Mouse (Mus musculus) CH12.LX (cell line): ENCODE measurements around the gene Dynll2. TPM values are rescaled to one million over a fixed set of nuclear protein-coding genes. Genes with fewer than 3 reads are reported as not detected.
A peak's percentile ranks its signal among the peaks of the same experiment; 100 is the strongest.

ENCODE experiments used
- DNase-seq: peaks from one replicate; pipeline ENCODE4 v3.0.0-alpha.2; 2013; ENCODE audit errors: extremely low read depth
- H3K27ac ChIP-seq: 2 replicates; pipeline ENCODE4 v1.5.1; 2012; ENCODE audit warnings: low read depth, mild to moderate bottlenecking, control low read depth, moderate library complexity; ENCODE audit not compliant: insufficient read depth
- H3K27me3 ChIP-seq: replicated peaks from 2 replicates; pipeline ENCODE3; 2012; ENCODE audit warnings: inconsistent platforms
- H3K36me3 ChIP-seq, 2 experiments: replicated peaks in 1 of 2; 2 replicates each; pipeline versions ENCODE3 to v1.6.1; 2012; ENCODE audit warnings: inconsistent platforms in 1 of 2, low read length in 1 of 2, mild to moderate bottlenecking in 1 of 2, mixed read lengths in 1 of 2, moderate library complexity in 1 of 2; ENCODE audit not compliant: control insufficient read depth in 1 of 2, insufficient read depth in 1 of 2
- H3K4me1 ChIP-seq, 2 experiments: 2 replicates each; pipeline ENCODE4 v1.6.1; 2012; ENCODE audit warnings: inconsistent platforms in 1 of 2, moderate library complexity in 1 of 2; ENCODE audit not compliant: insufficient read depth in 2 of 2, control insufficient read depth in 1 of 2
- H3K4me2 ChIP-seq: 2 replicates; pipeline ENCODE4 v1.6.1; 2012; ENCODE audit warnings: low read depth, mild to moderate bottlenecking, control low read depth; ENCODE audit not compliant: poor library complexity, insufficient read depth, severe bottlenecking
- H3K4me3 ChIP-seq, 3 experiments: fragments of 150-350 bp in 1 of 3; sonication (generic) in 1 of 3; replicated peaks in 1 of 3; 2 replicates each; pipeline versions ENCODE3 to v1.5.1; 2011 to 2012; ENCODE audit warnings: low read depth in 2 of 3, low read length in 2 of 3, mild to moderate bottlenecking in 2 of 3, moderate library complexity in 2 of 3, control low read depth in 1 of 3, improper control_type of control experiment in 1 of 3, inconsistent platforms in 1 of 3, mixed read lengths in 1 of 3; ENCODE audit not compliant: poor library complexity in 1 of 3
- H3K79me2 ChIP-seq: replicated peaks from 2 replicates; pipeline ENCODE4 v1.6.1; 2012; ENCODE audit warnings: mild to moderate bottlenecking, moderate library complexity; ENCODE audit not compliant: control insufficient read depth, poor library complexity, insufficient read depth, severe bottlenecking; ENCODE audit errors: extremely low read depth
- H3K9ac ChIP-seq: 2 replicates; pipeline ENCODE4 v1.6.1; 2012; ENCODE audit warnings: low read depth, mild to moderate bottlenecking, control low read depth, moderate library complexity; ENCODE audit not compliant: insufficient read depth
- H3K9me3 ChIP-seq: replicated peaks from 2 replicates; pipeline ENCODE3; 2012; ENCODE audit warnings: low read length, inconsistent platforms, mixed read lengths
- BHLHE40 ChIP-seq: IDR thresholded peaks from 2 replicates; pipeline ENCODE4 v1.6.1; 2011; ENCODE audit warnings: mild to moderate bottlenecking, low read depth, low read length, improper control_type of control experiment
- CHD1 ChIP-seq: IDR thresholded peaks from 2 replicates; pipeline ENCODE4 v1.6.1; 2012; ENCODE audit warnings: low read depth, low read length, improper control_type of control experiment, inconsistent platforms
- CHD2 ChIP-seq: IDR thresholded peaks from 2 replicates; pipeline ENCODE4 v1.6.1; 2011; ENCODE audit warnings: low read length, improper control_type of control experiment
- CTCF ChIP-seq, 2 experiments: IDR thresholded peaks in 1 of 2; conservative IDR thresholded peaks in 1 of 2; 2 replicates each; pipeline ENCODE4 v1.5.1; 2011 to 2012; ENCODE audit warnings: low read depth in 2 of 2, low read length in 2 of 2, improper control_type of control experiment in 1 of 2, inconsistent platforms in 1 of 2, mild to moderate bottlenecking in 1 of 2, moderate library complexity in 1 of 2
- EP300 ChIP-seq: IDR thresholded peaks from 2 replicates; pipeline ENCODE4 v1.6.1; 2011; ENCODE audit warnings: low read length, improper control_type of control experiment
- ETS1 ChIP-seq: conservative IDR thresholded peaks from 2 replicates; pipeline ENCODE4 v1.6.1; 2012; ENCODE audit warnings: low read depth, mild to moderate bottlenecking, inconsistent platforms, low read length, improper control_type of control experiment, moderate library complexity
- GABPA ChIP-seq: IDR thresholded peaks from 2 replicates; pipeline ENCODE4 v1.6.1; 2012; ENCODE audit warnings: low read depth, low read length, improper control_type of control experiment, inconsistent platforms; ENCODE audit not compliant: insufficient replicate concordance
- IRF4 ChIP-seq: IDR thresholded peaks from 2 replicates; pipeline ENCODE4 v1.6.1; 2014; ENCODE audit warnings: low read depth, mild to moderate bottlenecking, inconsistent platforms, low read length, improper control_type of control experiment
- JUN ChIP-seq: IDR thresholded peaks from 2 replicates; pipeline ENCODE4 v1.6.1; 2011; ENCODE audit warnings: low read depth, mild to moderate bottlenecking, low read length, improper control_type of control experiment, moderate library complexity; ENCODE audit not compliant: insufficient read depth
- KAT2A ChIP-seq: IDR thresholded peaks from 2 replicates; pipeline ENCODE4 v1.6.1; 2012; ENCODE audit warnings: low read length, improper control_type of control experiment, inconsistent platforms; ENCODE audit not compliant: insufficient replicate concordance
- MAFK ChIP-seq: IDR thresholded peaks from 2 replicates; pipeline ENCODE4 v1.6.1; 2011; ENCODE audit warnings: low read length, improper control_type of control experiment; ENCODE audit not compliant: insufficient replicate concordance
- MAZ ChIP-seq: IDR thresholded peaks from 2 replicates; pipeline ENCODE4 v1.6.1; 2012; ENCODE audit warnings: low read depth, mild to moderate bottlenecking, inconsistent platforms, low read length, improper control_type of control experiment, moderate library complexity
- MEF2A ChIP-seq: IDR thresholded peaks from 2 replicates; pipeline ENCODE4 v1.6.1; 2014; ENCODE audit warnings: low read depth, mild to moderate bottlenecking, inconsistent platforms, low read length, improper control_type of control experiment, borderline replicate concordance
- MXI1 ChIP-seq: IDR thresholded peaks from 2 replicates; pipeline ENCODE4 v1.6.1; 2011; ENCODE audit warnings: mild to moderate bottlenecking, low read depth, low read length, improper control_type of control experiment
- MYC ChIP-seq: IDR thresholded peaks from 2 replicates; pipeline ENCODE4 v1.6.1; 2011; ENCODE audit warnings: low read depth, mild to moderate bottlenecking, improper control_type of control experiment, low read length
- NELFE ChIP-seq: IDR thresholded peaks from 2 replicates; pipeline ENCODE4 v1.6.1; 2011; ENCODE audit warnings: low read depth, low read length, improper control_type of control experiment
- NRF1 ChIP-seq: IDR thresholded peaks from 2 replicates; pipeline ENCODE4 v1.6.1; 2014; ENCODE audit warnings: low read depth, mild to moderate bottlenecking, inconsistent platforms, low read length, improper control_type of control experiment, moderate library complexity
- PAX5 ChIP-seq: IDR thresholded peaks from 2 replicates; pipeline ENCODE4 v1.6.1; 2012; ENCODE audit warnings: low read length, inconsistent platforms, mixed read lengths
- POLR2A ChIP-seq: IDR thresholded peaks from 2 replicates; pipeline ENCODE4 v1.6.1; 2011; ENCODE audit warnings: low read depth, mild to moderate bottlenecking, improper control_type of control experiment, low read length
- POLR2AphosphoS2 ChIP-seq: IDR thresholded peaks from 2 replicates; pipeline ENCODE4 v1.6.1; 2011; ENCODE audit warnings: low read depth, low read length, improper control_type of control experiment
- RAD21 ChIP-seq: IDR thresholded peaks from 2 replicates; pipeline ENCODE4 v1.6.1; 2011; ENCODE audit warnings: low read depth, mild to moderate bottlenecking, low read length, improper control_type of control experiment, moderate library complexity
- SIN3A ChIP-seq: IDR thresholded peaks from 2 replicates; pipeline ENCODE4 v1.6.1; 2012; ENCODE audit warnings: low read length, improper control_type of control experiment, inconsistent platforms
- SMC3 ChIP-seq: IDR thresholded peaks from 2 replicates; pipeline ENCODE4 v1.6.1; 2011; ENCODE audit warnings: low read depth, low read length, improper control_type of control experiment
- TBP ChIP-seq: conservative IDR thresholded peaks from 2 replicates; pipeline ENCODE4 v1.6.1; 2011; ENCODE audit warnings: low read depth, low read length, improper control_type of control experiment
- TCF12 ChIP-seq: IDR thresholded peaks from 2 replicates; pipeline ENCODE4 v1.6.1; 2014; ENCODE audit warnings: low read depth, mild to moderate bottlenecking, inconsistent platforms, low read length, improper control_type of control experiment
- UBTF ChIP-seq: IDR thresholded peaks from 2 replicates; pipeline ENCODE4 v1.6.1; 2012; ENCODE audit warnings: low read depth, mild to moderate bottlenecking, inconsistent platforms, low read length, improper control_type of control experiment, moderate library complexity
- USF1 ChIP-seq: IDR thresholded peaks from 2 replicates; pipeline ENCODE4 v1.6.1; 2014; ENCODE audit warnings: low read depth, mild to moderate bottlenecking, inconsistent platforms, low read length, improper control_type of control experiment
- USF2 ChIP-seq: conservative IDR thresholded peaks from 2 replicates; pipeline ENCODE4 v1.6.1; 2011; ENCODE audit warnings: low read depth, low read length, improper control_type of control experiment
- ZC3H11A ChIP-seq: IDR thresholded peaks from 2 replicates; pipeline ENCODE4 v1.6.1; 2012; ENCODE audit warnings: low read depth, mild to moderate bottlenecking, inconsistent platforms, low read length, improper control_type of control experiment
- ZKSCAN1 ChIP-seq: IDR thresholded peaks from 2 replicates; pipeline ENCODE4 v1.6.1; 2012; ENCODE audit warnings: low read depth, inconsistent platforms, low read length, improper control_type of control experiment, borderline replicate concordance
- ZMIZ1 ChIP-seq: IDR thresholded peaks from 2 replicates; pipeline ENCODE4 v1.6.1; 2012; ENCODE audit warnings: low read depth, mild to moderate bottlenecking, inconsistent platforms, low read length, improper control_type of control experiment
- ZNF384 ChIP-seq: IDR thresholded peaks from 2 replicates; pipeline ENCODE4 v1.6.1; 2012; ENCODE audit warnings: low read depth, low read length, improper control_type of control experiment, inconsistent platforms
- dilution Hi-C: fragments of 300-500 bp; cut with MboI; formaldehyde crosslinking; loops from 2 replicates; pipeline ENCODE4 v1.14.3; 2020; ENCODE audit warnings: low sequenced_read_pairs; ENCODE audit not compliant: extremely low pct_unique_long_range_greater_than_20kb, extremely low pct_ligation_motif_present
- in situ Hi-C: fragments of 300-500 bp; cut with MboI; formaldehyde crosslinking; loops from 3 replicates; pipeline ENCODE4 v1.14.3; 2019; ENCODE audit warnings: low sequenced_read_pairs, low pct_ligation_motif_present, low pct_unique_long_range_greater_than_20kb, mixed read lengths
- polyA plus RNA-seq: library from polyadenylated mRNA; unstranded; fragments of >175 nt; gene quantifications from 2 replicates; pipeline ENCODE4 v1.2.1, GENCODE M21; 2012; ENCODE audit warnings: low read depth; ENCODE audit not compliant: insufficient read length
- total RNA-seq, 2 experiments: library from RNA; depleted of rRNA; stranded (reverse); fragments of 300-350 nt in 1 of 2; fragments of >200 nt in 1 of 2; gene quantifications; 2 replicates each; pipeline ENCODE4 v1.2.3; 2012 to 2014

The Dynll2 gene
- total and polyA plus RNA-seq, 3 experiments: 14.0 to 147 (median 35.8) TPM

GRCm38 (mm10) chr11:87957066-87957465 lies 30.3 kb downstream of the Dynll2 start:
- H3K4me1 ChIP-seq: no peaks in the 10 kb centered on the region
- in situ Hi-C loops (no loop called here), dilution Hi-C loops (no loop called here)
- no peak overlapping the region for H3K27ac ChIP-seq
- H3K4me3 ChIP-seq: no peak overlapping the region
- no peak overlapping the region for H3K9ac ChIP-seq
- TF ChIP-seq ZNF384: no peak
- TF ChIP-seq TBP: no peak
- TF ChIP-seq NELFE: no peak
- no peak for TF ChIP-seq SIN3A
- no peak for TF ChIP-seq MEF2A
- TF ChIP-seq USF2: no peak
- TF ChIP-seq RAD21: no peak
- TF ChIP-seq EP300: no peak
- TF ChIP-seq MXI1: no peak
- no peak for TF ChIP-seq CHD1
- TF ChIP-seq USF1: no peak
- no peak for TF ChIP-seq TCF12
- TF ChIP-seq ZMIZ1: no peak
- no peak for TF ChIP-seq MAZ
- no peak for TF ChIP-seq POLR2AphosphoS2
- H3K4me2 ChIP-seq: no peak overlapping the region
- no peaks in the 10 kb centered on the region for H3K36me3 ChIP-seq
- DNase-seq: peak; percentile 42
- no peaks in the 10 kb centered on the region for H3K79me2 ChIP-seq
- peaks cover 37% of the 10 kb centered on the region for H3K27me3 ChIP-seq
- peaks cover 8% of the 10 kb centered on the region for H3K9me3 ChIP-seq

GRCm38 (mm10) chr11:87955144-87955543 lies 32.2 kb downstream of the Dynll2 start:
- Histone ChIP-seq H3K9me3 (peaks cover 3% of the 10 kb centered on the region), H3K27me3 (peaks cover 37% of the 10 kb centered on the region), H3K27ac (no peak overlapping the region), H3K36me3 (no peaks in the 10 kb centered on the region), H3K79me2 (no peaks in the 10 kb centered on the region), H3K4me1 (peaks cover 0 to under 1% of the 10 kb centered on the region in 2 experiments; a peak in 1 of 4 replicates), H3K4me3 (no peak overlapping the region), H3K9ac (no peak overlapping the region), H3K4me2 (no peak overlapping the region)
- in situ Hi-C loops (no loop called here), dilution Hi-C loops (no loop called here)
- DNase-seq: peak; percentile 62
- TF ChIP-seq PAX5 (no peak), POLR2AphosphoS2 (no peak), ZNF384 (no peak), ZC3H11A (no peak; the same call in 1 of the 2 replicates), MEF2A (no peak), EP300 (no peak), CHD1 (no peak), SIN3A (no peak), RAD21 (peak; percentile 89), MYC (no peak), MAZ (0 out of 2 replicates have a peak, but pooled peaks have one; percentile 35), NRF1 (no peak), ZKSCAN1 (no peak), UBTF (no peak), USF2 (no peak), GABPA (no peak), CTCF (conservative IDR thresholded peaks at IDR 0.05 in 1 of 2, IDR thresholded peaks at IDR 0.05 in 1 of 2; ENCODE audit: low read depth in 2 of 2, low read length in 2 of 2) (peak; percentile 46 to 96), ETS1 (0 out of 2 replicates have a peak, but pooled peaks have one; percentile 10), BHLHE40 (no peak), ZMIZ1 (no peak), SMC3 (peak; percentile 76), TBP (no peak), TCF12 (no peak), IRF4 (no peak), KAT2A (no peak), JUN (no peak), MAFK (no peak), POLR2A (no peak), CHD2 (no peak), MXI1 (no peak)
